Mouse (Mus musculus) thymus, adult 2 months (tissue): ENCODE data around the gene Ttc25. TPM values are rescaled to one million over a fixed set of nuclear protein-coding genes. Genes with fewer than 3 reads are reported as not detected.

Experiments used
- DNase-seq: peaks from one replicate; pipeline ENCODE4 v3.0.0; 2021
- H3K27ac ChIP-seq: fragments of 200-500 bp; 2 replicates; pipeline ENCODE4 v1.5.1; 2012; ENCODE audit warnings: low read length, control low read depth; ENCODE audit not compliant: control insufficient read depth, insufficient read depth
- H3K27me3 ChIP-seq: fragments of 200-500 bp; 2 replicates; pipeline ENCODE4 v1.6.1; 2012; ENCODE audit warnings: mild to moderate bottlenecking, low read length, moderate library complexity, mixed read lengths; ENCODE audit not compliant: control insufficient read depth, insufficient read depth
- H3K36me3 ChIP-seq: fragments of 200-500 bp; 2 replicates; pipeline ENCODE4 v1.6.1; 2012; ENCODE audit warnings: mild to moderate bottlenecking, low read length, moderate library complexity; ENCODE audit not compliant: control insufficient read depth, insufficient read depth
- H3K4me1 ChIP-seq: fragments of 200-500 bp; replicated peaks from 2 replicates; pipeline ENCODE4 v1.6.1; 2012; ENCODE audit warnings: low read length; ENCODE audit not compliant: control insufficient read depth, insufficient read depth
- H3K4me3 ChIP-seq: fragments of 200-500 bp; 2 replicates; pipeline ENCODE4 v1.5.1; 2012; ENCODE audit warnings: mild to moderate bottlenecking, low read length, control low read depth, moderate library complexity; ENCODE audit not compliant: control insufficient read depth, insufficient read depth
- CTCF ChIP-seq: fragments of 200-500 bp; IDR thresholded peaks from 2 replicates; pipeline ENCODE4 v1.5.1; 2012; ENCODE audit warnings: mild to moderate bottlenecking, control low read depth, low read length, moderate library complexity, borderline replicate concordance; ENCODE audit not compliant: control insufficient read depth, poor library complexity, insufficient read depth; ENCODE audit errors: extremely low read depth
- POLR2A ChIP-seq: fragments of 200-500 bp; IDR thresholded peaks from 2 replicates; pipeline ENCODE4 v1.6.1; 2012; ENCODE audit warnings: mild to moderate bottlenecking, low read length, control low read depth, moderate library complexity; ENCODE audit not compliant: control insufficient read depth, poor library complexity, insufficient read depth; ENCODE audit errors: extremely low read depth
- WGBS: fragments of 180-500 bp; shearing (Covaris S2); methylation state at CpG from one replicate; pipeline ENCODE4 v1.1.7; 2018; 5-methylcytosine and 5-hydroxymethylcytosine counted together
- polyA plus RNA-seq: library from polyadenylated mRNA; depleted of rRNA; stranded (reverse); fragments of >200 nt; gene quantifications from 2 replicates; pipeline ENCODE4 v1.2.3, GENCODE M21; 2012

Ttc25 gene
- polyA plus RNA-seq, 1 experiment: 0.58 TPM

DNA sequence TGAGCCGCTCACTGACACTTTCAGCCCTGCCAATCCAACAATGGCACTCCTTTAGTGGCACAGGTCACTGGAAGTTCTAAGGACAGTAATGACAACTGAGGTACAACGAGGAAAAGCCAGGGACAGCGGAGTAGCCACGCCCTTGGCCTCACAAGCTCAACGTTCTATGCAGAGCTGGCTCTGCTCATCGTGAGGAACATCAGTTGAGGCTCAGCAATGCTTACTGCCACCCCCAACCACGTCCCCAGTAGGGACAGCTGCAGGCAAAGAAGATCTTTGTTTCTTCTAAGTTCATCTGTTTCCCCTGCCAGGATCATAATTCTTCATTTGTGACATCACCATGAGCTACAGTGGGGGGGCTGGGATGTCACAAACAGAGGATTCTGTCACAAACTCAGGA lies 49.2 kb downstream of the Ttc25 start:
- Histone ChIP-seq H3K4me1 (no peaks in the 10 kb centered on the region), H3K27me3 (no peaks in the 10 kb centered on the region), H3K4me3 (no peak overlapping the region), H3K36me3 (peaks cover 88% of the 10 kb centered on the region), H3K27ac (no peak overlapping the region)
- no peak for DNase-seq
- no peak for TF ChIP-seq POLR2A
- no peak for TF ChIP-seq CTCF
- 97% methylated on average over 7 of the region's 7 CpGs for WGBS

- H3K36me3 ChIP-seq: peaks cover 88% of the 10 kb centered on the region
- H3K27me3 ChIP-seq: no peaks in the 10 kb centered on the region
- TF ChIP-seq CTCF: no peak
- TF ChIP-seq POLR2A: no peak
- DNase-seq: no peak
- H3K4me3 ChIP-seq: no peak overlapping the region
- no peak overlapping the region for H3K27ac ChIP-seq
- 95% methylated on average over 4 of the region's 4 CpGs for WGBS
- H3K4me1 ChIP-seq: no peaks in the 10 kb centered on the region
These were observed 50.1 kb downstream of the Ttc25 start for GRCm38 (mm10) chr11:100595533-100595932.

DNA sequence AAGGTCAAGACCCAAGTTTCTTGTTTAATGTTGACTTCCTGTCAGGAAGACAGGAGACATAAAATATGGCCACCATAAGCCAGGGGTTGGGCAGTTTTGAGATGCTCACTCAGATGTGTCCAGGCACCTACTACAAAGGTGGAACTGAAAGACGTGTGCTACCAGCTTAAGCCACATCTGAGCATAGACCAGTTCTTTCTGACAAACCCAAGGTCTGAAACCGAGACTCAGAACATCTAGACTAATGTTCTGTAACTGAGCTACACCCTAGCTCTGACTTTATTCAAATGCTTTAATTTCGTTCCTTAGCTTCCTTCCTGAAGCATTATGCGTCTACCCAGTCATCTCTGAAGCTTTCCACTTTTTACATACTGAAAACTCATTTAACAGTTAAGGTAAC lies 52.7 kb downstream of the Ttc25 start:
- no peak for DNase-seq
- Histone ChIP-seq H3K4me3 (no peak overlapping the region), H3K36me3 (peaks cover 72% of the 10 kb centered on the region), H3K27me3 (no peaks in the 10 kb centered on the region), H3K4me1 (no peaks in the 10 kb centered on the region), H3K27ac (no peak overlapping the region)
- 96% methylated on average over 4 of the region's 4 CpGs for WGBS
- TF ChIP-seq CTCF: no peak
- TF ChIP-seq POLR2A: no peak

- no peak overlapping the region for H3K4me3 ChIP-seq
- no peaks in the 10 kb centered on the region for H3K27me3 ChIP-seq
- WGBS: 97% methylated on average over 3 of the region's 3 CpGs
- no peak overlapping the region for H3K27ac ChIP-seq
- no peak for DNase-seq
- H3K4me1 ChIP-seq: no peaks in the 10 kb centered on the region; the same call in 1 of the 2 replicates
- TF ChIP-seq POLR2A (no peak), CTCF (no peak)
- H3K36me3 ChIP-seq: peaks cover 49% of the 10 kb centered on the region
These were observed 56.0 kb downstream of the Ttc25 start for GRCm38 (mm10) chr11:100601372-100601771.

GRCm38 (mm10) chr11:100603155-100603554 lies 57.7 kb downstream of the Ttc25 start:
- Histone ChIP-seq H3K27ac (no peak overlapping the region), H3K4me1 (no peaks in the 10 kb centered on the region; the same call in 1 of the 2 replicates), H3K36me3 (peaks cover 32% of the 10 kb centered on the region), H3K4me3 (no peak overlapping the region), H3K27me3 (no peaks in the 10 kb centered on the region)
- WGBS: 95% methylated on average over 9 of the region's 9 CpGs
- no peak for DNase-seq
- no peak for TF ChIP-seq CTCF
- no peak for TF ChIP-seq POLR2A

- Histone ChIP-seq H3K4me1 (no peaks in the 10 kb centered on the region; the same call in 1 of the 2 replicates), H3K27ac (no peak overlapping the region), H3K4me3 (no peak overlapping the region), H3K27me3 (no peaks in the 10 kb centered on the region), H3K36me3 (peaks cover 28% of the 10 kb centered on the region)
- TF ChIP-seq CTCF: no peak
- no peak for TF ChIP-seq POLR2A
- 88% methylated on average over 8 of the region's 8 CpGs for WGBS
- no peak for DNase-seq
These were observed 58.4 kb downstream of the Ttc25 start for GRCm38 (mm10) chr11:100603813-100604212.
